Mouse (Mus musculus) CH12F3 (cell line): Measurements from ENCODE around the gene Atxn7l1.

ENCODE experiments used
- in situ Hi-C: fragments of 300-500 bp; cut with MboI; formaldehyde crosslinking; loops from 2 replicates; pipeline ENCODE4 v1.14.3; 2020; ENCODE audit warnings: low sequenced_read_pairs

Gene Atxn7l1

GRCm38 (mm10) chr12:33222187-33222586 is 74.7 kb downstream of the Atxn7l1 start:
- in situ Hi-C loops = no loop called here

GRCm38 (mm10) chr12:33225117-33225541 is 77.6 kb downstream of the Atxn7l1 start:
- in situ Hi-C loops = no loop called here

- in situ Hi-C loops = no loop called here
These were observed 78.5 kb downstream of the Atxn7l1 start for GRCm38 (mm10) chr12:33225978-33226377.

DNA sequence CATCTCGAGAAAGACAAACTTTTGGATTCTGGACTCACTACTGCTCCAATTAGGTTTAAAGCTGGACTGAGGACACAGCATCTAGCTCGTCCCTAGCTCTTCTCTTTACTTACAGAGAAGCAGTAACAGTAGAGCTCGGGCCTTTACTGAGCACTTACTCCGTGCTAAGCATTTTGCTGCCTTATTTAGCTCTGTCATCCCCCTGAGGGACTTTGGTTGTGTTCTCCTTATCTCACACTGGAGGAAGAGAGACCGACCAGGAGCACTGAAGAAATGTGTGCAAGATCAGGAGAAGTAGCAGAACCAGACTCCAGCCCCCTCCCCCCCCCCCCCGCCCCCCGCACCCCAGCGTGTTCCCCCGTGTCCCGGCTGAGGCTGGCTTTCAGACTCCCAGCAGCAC is 79.1 kb downstream of the Atxn7l1 start:
- in situ Hi-C loops = no loop called here

DNA sequence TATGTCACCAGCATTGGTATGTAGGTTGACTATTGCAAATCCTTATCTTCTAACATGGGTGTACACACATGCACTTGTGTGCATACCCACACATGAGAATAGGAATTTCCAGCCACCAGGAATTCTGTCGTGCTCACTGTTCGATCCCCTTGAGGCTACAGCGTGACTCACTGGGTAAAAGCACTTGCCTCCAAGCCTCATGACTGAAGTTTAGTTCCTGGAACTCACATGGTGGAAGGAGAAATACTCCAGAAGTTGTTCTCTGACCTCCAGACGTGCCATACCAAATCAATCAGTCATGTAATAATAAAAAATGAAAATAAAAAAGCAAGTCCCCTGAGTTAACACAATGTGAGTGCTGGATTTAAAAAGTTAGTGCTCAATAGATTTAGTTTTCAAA is 87.8 kb downstream of the Atxn7l1 start:
- in situ Hi-C loops = no loop called here

DNA sequence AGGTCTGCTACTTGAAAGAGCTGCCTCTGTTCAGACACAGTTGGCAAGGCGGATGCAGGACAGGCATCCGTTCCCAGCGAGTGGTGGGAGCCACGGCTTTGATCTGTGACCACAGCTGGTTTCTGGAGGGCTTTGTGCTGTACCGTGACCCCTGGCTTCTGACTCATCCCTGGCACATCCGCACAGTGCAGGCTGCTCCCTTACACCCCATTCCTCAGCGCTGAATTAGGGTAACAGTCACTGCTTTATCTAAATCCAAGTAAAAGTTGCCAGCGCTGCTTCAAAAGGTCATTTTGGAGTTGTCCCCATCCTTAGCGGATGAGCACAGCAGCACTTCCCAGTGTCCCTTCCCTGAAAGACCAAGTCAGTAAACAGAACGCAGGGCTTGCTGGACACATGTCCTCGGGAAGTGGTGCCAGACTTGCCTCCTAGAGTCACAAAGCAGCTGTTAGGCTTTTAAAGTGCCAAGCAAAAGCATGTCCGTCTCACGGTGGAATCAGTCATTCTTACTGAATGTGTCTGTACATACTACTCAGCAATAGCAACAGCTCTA is 88.4 kb downstream of the Atxn7l1 start:
- in situ Hi-C loops = no loop called here

DNA sequence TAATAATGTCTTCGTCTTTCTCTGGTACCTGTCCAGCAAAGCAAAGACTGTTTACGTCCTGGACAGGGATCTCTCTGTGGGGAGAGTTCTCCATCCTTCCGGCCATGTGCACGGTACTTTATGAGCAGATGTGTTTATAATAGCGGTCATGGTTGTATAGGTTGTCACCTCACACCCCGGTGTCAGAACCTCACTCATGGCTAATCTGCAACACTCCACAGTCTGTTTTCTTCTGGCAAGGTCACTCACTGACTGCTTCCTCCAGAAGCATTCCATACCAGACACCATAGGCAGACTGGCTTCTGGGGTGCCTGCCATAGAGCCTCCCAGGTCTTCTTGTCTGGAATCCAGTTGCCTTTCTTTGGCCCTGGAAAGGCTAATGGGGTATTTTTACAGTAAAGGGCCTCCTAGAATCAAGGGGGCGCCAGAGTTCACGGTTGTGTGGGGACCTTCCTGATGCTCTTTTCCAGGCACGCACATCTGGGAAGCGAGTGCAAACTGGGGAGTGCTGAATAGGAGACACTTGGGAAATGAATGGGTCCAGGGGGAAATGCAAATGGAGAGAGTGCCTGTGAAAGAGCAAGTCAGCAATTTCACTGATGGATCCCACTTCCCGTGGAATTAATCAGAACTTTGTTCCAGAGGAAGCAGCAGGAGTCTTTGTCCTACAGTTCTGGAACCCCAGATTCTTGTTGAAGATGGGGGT is 89.0 kb downstream of the Atxn7l1 start:
- in situ Hi-C loops = no loop called here

GRCm38 (mm10) chr12:33237108-33237507 is 89.6 kb downstream of the Atxn7l1 start:
- in situ Hi-C loops = no loop called here

DNA sequence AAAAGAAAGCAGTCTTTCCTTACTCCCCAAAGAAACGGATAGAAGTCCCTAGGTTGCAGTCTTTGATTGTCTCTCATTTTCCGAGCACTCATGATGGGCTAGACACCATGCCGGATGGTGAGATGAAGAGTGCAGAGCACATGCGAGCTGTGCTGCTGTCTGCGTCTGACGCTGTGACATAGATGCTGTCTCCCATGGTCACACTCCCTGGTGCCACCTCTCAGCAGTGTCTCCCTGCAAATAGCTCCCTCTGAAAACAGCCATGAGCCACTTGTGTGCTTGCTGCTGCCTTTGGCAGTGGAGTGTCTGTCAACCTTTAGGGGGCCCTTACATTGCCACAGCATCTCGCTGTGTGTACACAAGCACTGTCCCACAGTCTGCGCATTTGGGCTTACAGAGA is 95.2 kb downstream of the Atxn7l1 start:
- in situ Hi-C loops = no loop called here

GRCm38 (mm10) chr12:33244132-33244875 is 96.8 kb downstream of the Atxn7l1 start:
- in situ Hi-C loops = no loop called here

GRCm38 (mm10) chr12:33245455-33245854 is 98.0 kb downstream of the Atxn7l1 start:
- in situ Hi-C loops = no loop called here

DNA sequence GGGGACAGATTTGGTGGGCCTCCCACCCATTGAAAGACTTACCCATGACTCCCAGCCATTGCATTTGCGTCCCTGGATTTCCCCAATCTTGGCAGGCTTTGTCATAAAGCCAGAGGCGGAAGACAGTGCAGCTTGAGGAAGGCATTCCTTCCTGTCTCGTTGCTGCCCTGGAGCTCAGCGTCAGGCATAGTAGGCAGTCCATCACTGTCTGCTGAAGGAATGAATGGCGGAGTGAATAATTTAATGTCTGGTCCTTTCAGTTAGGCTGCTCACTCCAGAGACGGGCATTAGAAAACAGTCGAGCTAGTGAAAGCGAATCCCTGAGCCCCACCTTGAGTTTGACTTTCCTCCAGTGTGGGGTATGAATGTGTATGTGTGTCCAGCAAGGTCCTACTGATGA is 99.4 kb downstream of the Atxn7l1 start:
- in situ Hi-C loops = no loop called here

- in situ Hi-C loops = no loop called here
These were observed 102.7 kb downstream of the Atxn7l1 start for GRCm38 (mm10) chr12:33250197-33250596.

GRCm38 (mm10) chr12:33251399-33251798 is 103.9 kb downstream of the Atxn7l1 start:
- in situ Hi-C loops = no loop called here

DNA sequence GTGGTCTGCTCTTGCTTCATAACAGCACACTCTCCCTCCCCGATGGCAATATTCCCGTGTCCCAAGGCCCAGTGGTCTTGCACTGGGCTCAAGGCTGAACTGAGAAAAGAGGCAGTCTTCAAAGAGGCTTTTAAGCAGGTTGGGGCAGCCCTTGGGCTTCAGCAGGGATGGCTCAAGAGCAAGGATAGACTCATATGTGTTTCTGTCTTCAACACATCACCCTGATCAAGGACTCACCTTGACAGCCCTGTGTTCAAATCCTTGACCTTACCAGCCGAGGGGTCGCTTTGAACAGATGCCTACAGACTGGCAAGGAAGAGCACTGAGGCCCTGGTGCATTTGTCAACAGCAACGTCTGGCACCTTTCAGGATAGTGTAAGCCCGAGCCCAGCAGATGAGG is 105.1 kb downstream of the Atxn7l1 start:
- in situ Hi-C loops = no loop called here

GRCm38 (mm10) chr12:33253206-33253605 is 105.7 kb downstream of the Atxn7l1 start:
- in situ Hi-C loops = no loop called here

- in situ Hi-C loops = no loop called here
These were observed 107.8 kb downstream of the Atxn7l1 start for GRCm38 (mm10) chr12:33255256-33255655.

DNA sequence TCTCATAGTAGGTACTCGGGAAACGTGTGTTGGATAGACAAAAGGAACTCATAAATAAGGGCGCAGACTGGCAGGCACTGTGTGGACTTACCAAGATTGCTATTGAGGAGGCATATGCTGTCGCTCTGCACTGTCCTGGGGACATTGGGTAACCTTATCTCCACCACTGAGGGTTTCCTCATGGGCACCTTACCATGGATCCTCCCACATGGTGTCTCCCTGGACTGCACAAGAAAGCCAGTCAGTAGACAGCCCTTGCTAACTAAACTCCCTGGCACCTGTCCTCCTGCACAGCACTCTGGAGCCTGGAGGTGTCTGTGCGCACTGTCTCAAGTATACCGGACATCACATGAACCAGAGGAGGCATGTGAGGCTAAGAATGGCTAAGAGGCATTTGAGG is 108.9 kb downstream of the Atxn7l1 start:
- in situ Hi-C loops = no loop called here

DNA sequence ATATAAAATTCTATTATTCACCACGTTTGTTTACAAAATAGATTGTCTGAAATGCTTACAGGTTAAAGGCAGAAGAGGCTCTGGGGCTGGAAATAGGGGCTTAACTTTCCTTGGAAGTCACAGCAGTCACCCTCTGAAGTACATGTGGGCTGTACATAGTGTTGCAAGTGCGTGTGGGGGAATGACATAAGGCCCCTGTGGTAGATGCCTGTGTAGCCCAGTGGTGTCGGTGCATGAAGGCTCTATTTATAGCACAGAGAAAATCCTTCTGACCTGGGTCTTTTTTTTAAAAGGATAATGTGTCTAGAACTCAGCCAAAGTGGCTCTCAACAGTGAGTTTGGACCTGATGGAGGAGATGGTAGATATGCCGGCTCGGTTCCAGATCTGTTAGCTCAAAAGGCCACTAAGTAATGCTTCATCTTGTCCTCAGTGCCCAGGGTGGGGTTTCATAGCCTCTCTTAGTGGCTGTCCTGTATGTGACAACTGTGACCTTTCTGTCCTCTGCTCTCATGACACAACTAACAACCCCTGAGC is 111.6 kb downstream of the Atxn7l1 start:
- in situ Hi-C loops = no loop called here

GRCm38 (mm10) chr12:33260575-33260974 is 113.1 kb downstream of the Atxn7l1 start:
- in situ Hi-C loops = loop anchor here (10.0 kb wide), 1 partner anchor 236 kb away; no protein-coding TSS in a partner anchor

GRCm38 (mm10) chr12:33265877-33266276 is 118.4 kb downstream of the Atxn7l1 start:
- in situ Hi-C loops = loop anchor here (10.0 kb wide), 1 partner anchor 241 kb away; no protein-coding TSS in a partner anchor

DNA sequence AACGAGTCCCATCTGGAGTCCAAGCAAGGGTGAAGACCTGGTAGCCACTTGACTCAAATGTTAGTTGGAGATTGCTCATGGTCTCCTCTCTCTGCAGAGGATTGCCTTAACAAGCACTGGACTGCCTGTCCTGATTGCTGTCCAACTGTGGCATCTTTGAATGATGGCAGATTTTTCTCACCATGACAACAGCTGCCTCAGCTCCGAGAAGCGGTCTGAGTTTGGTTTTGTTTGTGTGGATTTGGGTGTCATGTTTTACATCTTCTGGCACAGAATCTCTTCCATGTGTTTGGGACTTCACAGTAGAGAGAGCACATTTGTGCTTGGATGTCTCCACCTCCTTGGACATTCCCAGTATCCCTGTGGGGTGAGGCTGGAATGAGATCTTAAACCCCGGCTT is 120.5 kb downstream of the Atxn7l1 start:
- in situ Hi-C loops = loop anchor here (10.0 kb wide), 1 partner anchor 243 kb away; no protein-coding TSS in a partner anchor
